52 mouse cellular contexts compared by ENCODE assay signal in genomic region chr5:146432476-146432875, GRCm38 (mm10). TPM values are rescaled to one million over a fixed set of nuclear protein-coding genes. Genes with fewer than 3 reads are reported as not detected.
"Had no signal": no experiment of that assay in that cellular context is flagged by ENCODE, and none has a peak within 500 bp of the region (broad histone marks: within the 10 kb centered on the region; RNA-seq: fewer than 3 reads in every experiment).

No protein-coding gene starts in this region.

- DNase-seq: heart, postnatal 36 days; heart, postnatal 4 days; kidney, adult 11 months; kidney, adult 18-20 months; kidney, adult 2 months; kidney, adult 8-10 months; kidney, adult 9 months; kidney, postnatal 10 days; kidney, postnatal 14 days; kidney, postnatal 25 days; kidney, postnatal 36 days; kidney, postnatal 4 days; layer of hippocampus, adult 9-11 months; layer of hippocampus, postnatal 36 days had no signal

- H3K36me3 ChIP-seq: heart, embryonic 10.5 days; heart, embryonic 12.5 days; heart, embryonic 13.5 days; heart, embryonic 15.5 days; intestine, embryonic 15.5 days; kidney, embryonic 15.5 days had no signal

- ATAC-seq: hindbrain, embryonic 16.5 days; hindbrain, postnatal 0 days; inflammation-experienced regulatory T-cells, adult 6 months; intestine, embryonic 15.5 days; intestine, embryonic 16.5 days; intestine, postnatal 0 days had no signal

- H3K27ac ChIP-seq: heart, embryonic 10.5 days; heart, embryonic 13.5 days; heart, embryonic 15.5 days; hindbrain, embryonic 10.5 days; hindbrain, embryonic 12.5 days; hindbrain, embryonic 13.5 days; hindbrain, embryonic 14.5 days; hindbrain, embryonic 15.5 days; hindbrain, postnatal 0 days; intestine, embryonic 15.5 days; kidney, embryonic 15.5 days; kidney, postnatal 0 days; left cerebral cortex, adult 2 months had no signal

- H3K27me3 ChIP-seq: hindbrain, embryonic 12.5 days; hindbrain, embryonic 13.5 days; hindbrain, embryonic 15.5 days; intestine, embryonic 15.5 days; kidney, embryonic 15.5 days had no signal

- H3K4me2 ChIP-seq: heart, embryonic 11.5 days; heart, embryonic 12.5 days; heart, embryonic 13.5 days; heart, embryonic 15.5 days; hindbrain, embryonic 12.5 days; hindbrain, embryonic 13.5 days; hindbrain, embryonic 14.5 days; hindbrain, embryonic 15.5 days; intestine, embryonic 15.5 days; kidney, embryonic 15.5 days had no signal

- H3K9me3 ChIP-seq: heart, embryonic 10.5 days; heart, embryonic 12.5 days; heart, embryonic 13.5 days; heart, embryonic 15.5 days; hindbrain, embryonic 10.5 days; hindbrain, embryonic 12.5 days; hindbrain, embryonic 13.5 days; hindbrain, embryonic 15.5 days; intestine, embryonic 15.5 days; kidney, embryonic 15.5 days had no signal

- H3K9ac ChIP-seq: heart, embryonic 12.5 days; heart, embryonic 13.5 days; heart, embryonic 15.5 days; hindbrain, embryonic 12.5 days; hindbrain, embryonic 13.5 days; hindbrain, embryonic 14.5 days; hindbrain, embryonic 15.5 days; intestine, embryonic 15.5 days; kidney, embryonic 15.5 days had no signal

- H3K4me3 ChIP-seq: heart, embryonic 10.5 days; heart, embryonic 12.5 days; heart, embryonic 13.5 days; heart, embryonic 15.5 days; hindbrain, embryonic 10.5 days; hindbrain, embryonic 12.5 days; hindbrain, embryonic 13.5 days; hindbrain, embryonic 15.5 days; intestine, embryonic 15.5 days; kidney, embryonic 15.5 days; left cerebral cortex, adult 2 months had no signal

- H3K4me1 ChIP-seq: heart, embryonic 10.5 days; heart, embryonic 12.5 days; heart, embryonic 13.5 days; heart, embryonic 15.5 days; hindbrain, embryonic 10.5 days; hindbrain, embryonic 12.5 days; hindbrain, embryonic 13.5 days; hindbrain, embryonic 15.5 days; intestine, embryonic 15.5 days; kidney, embryonic 15.5 days had no signal

RNA-seq across cellular contexts. Expression of gene Wasf3, which starts 47.7 kb away (rescaled TPM):
- total RNA-seq: hematopoietic stem cell, adult 5-6 weeks had no signal
- polyA plus RNA-seq: inflammation-experienced regulatory T-cells, adult 6 months had no signal

RNA-seq across cellular contexts. Expression of gene Gm6408, which starts 49.3 kb away (rescaled TPM):
- total RNA-seq: heart, adult 8-10 months; heart, postnatal 10 days; heart, postnatal 14 days; heart, postnatal 25 days; heart, postnatal 36 days; heart, postnatal 4 days; hematopoietic stem cell, adult 5-6 weeks; layer of hippocampus, adult 18-20 months; layer of hippocampus, adult 8-10 months; layer of hippocampus, postnatal 10 days; layer of hippocampus, postnatal 14 days; layer of hippocampus, postnatal 25 days; layer of hippocampus, postnatal 36 days; left cerebral cortex, adult 18-20 months; left cerebral cortex, adult 2 months had no signal
- polyA plus RNA-seq: heart, embryonic 10.5 days; heart, embryonic 11.5 days; heart, embryonic 12.5 days; heart, embryonic 13.5 days; heart, embryonic 14.5 days; heart, embryonic 15.5 days; heart, embryonic 16.5 days; heart, postnatal 0 days; hindbrain, embryonic 10.5 days; hindbrain, embryonic 11.5 days; hindbrain, embryonic 12.5 days; hindbrain, embryonic 13.5 days; hindbrain, embryonic 14.5 days; hindbrain, embryonic 16.5 days; hindbrain, postnatal 0 days; inflammation-experienced regulatory T-cells, adult 6 months; intestine, embryonic 14.5 days; intestine, embryonic 15.5 days; intestine, embryonic 16.5 days; intestine, postnatal 0 days; kidney, adult 2 months; kidney, embryonic 14.5 days; kidney, embryonic 15.5 days; kidney, embryonic 16.5 days; kidney, postnatal 0 days; large intestine, adult 2 months had no signal

RNA-seq across cellular contexts. Expression of gene Gm6370, which starts 58.7 kb away (rescaled TPM):
- total RNA-seq: heart, adult 8-10 months; heart, postnatal 10 days; heart, postnatal 14 days; heart, postnatal 25 days; heart, postnatal 36 days; heart, postnatal 4 days; hematopoietic stem cell, adult 5-6 weeks; hindbrain, postnatal 0 days; layer of hippocampus, adult 18-20 months; layer of hippocampus, adult 8-10 months; layer of hippocampus, postnatal 10 days; layer of hippocampus, postnatal 14 days; layer of hippocampus, postnatal 25 days; layer of hippocampus, postnatal 36 days; left cerebral cortex, adult 18-20 months; left cerebral cortex, adult 2 months had no signal
- polyA plus RNA-seq: heart, embryonic 10.5 days; heart, embryonic 11.5 days; heart, embryonic 12.5 days; heart, embryonic 13.5 days; heart, embryonic 14.5 days; heart, embryonic 15.5 days; heart, embryonic 16.5 days; heart, postnatal 0 days; hindbrain, embryonic 10.5 days; hindbrain, embryonic 11.5 days; hindbrain, embryonic 12.5 days; hindbrain, embryonic 13.5 days; hindbrain, embryonic 14.5 days; hindbrain, embryonic 15.5 days; hindbrain, embryonic 16.5 days; hindbrain, postnatal 0 days; inflammation-experienced regulatory T-cells, adult 6 months; intestine, embryonic 14.5 days; intestine, embryonic 15.5 days; intestine, embryonic 16.5 days; intestine, postnatal 0 days; kidney, adult 2 months; kidney, embryonic 14.5 days; kidney, embryonic 15.5 days; kidney, embryonic 16.5 days; kidney, postnatal 0 days; large intestine, adult 2 months had no signal
